Mouse (Mus musculus): ENCODE measurements at regions not wholly inside any gene's neighbourhood (a gene's known extent, or its start where the extent isn't known, plus 50 kb on each side); places are given as distances from the start of the nearest gene placed in this dataset.

- no peak overlapping the region for H3K4me2 ChIP-seq (ENCODE audit: insufficient read depth, low read depth, poor library complexity, severe bottlenecking)
- H3K4me3 ChIP-seq (replicated peaks in 1 of 3; ENCODE audit: low read depth in 2 of 3, low read length in 2 of 3, poor library complexity in 1 of 3), result no peak overlapping the region
- in situ Hi-C loops (cut with MboI; ENCODE audit: low pct_ligation_motif_present, low pct_unique_long_range_greater_than_20kb, low sequenced_read_pairs), result no loop called here
- TF ChIP-seq MAZ (IDR thresholded peaks at IDR 0.05; ENCODE audit: low read depth, low read length) (no peak), MYC (IDR thresholded peaks at IDR 0.05; ENCODE audit: low read depth, low read length) (no peak), MEF2A (IDR thresholded peaks at IDR 0.05; ENCODE audit: borderline replicate concordance, low read depth, low read length) (no peak), E2F4 (IDR thresholded peaks at IDR 0.05; ENCODE audit: insufficient replicate concordance, low read depth, low read length) (no peak), MAX (IDR thresholded peaks at IDR 0.05; ENCODE audit: low read length) (no peak), GABPA (IDR thresholded peaks at IDR 0.05; ENCODE audit: insufficient replicate concordance, low read depth, low read length) (no peak), MAFK (IDR thresholded peaks at IDR 0.05; ENCODE audit: insufficient replicate concordance, low read length) (no peak), SMC3 (IDR thresholded peaks at IDR 0.05; ENCODE audit: low read depth, low read length) (no peak), RAD21 (IDR thresholded peaks at IDR 0.05; ENCODE audit: low read depth, low read length) (no peak), ZMIZ1 (IDR thresholded peaks at IDR 0.05; ENCODE audit: low read depth, low read length) (no peak), ZC3H11A (IDR thresholded peaks at IDR 0.05; ENCODE audit: low read depth, low read length) (no peak), TBP (conservative IDR thresholded peaks at IDR 0.05; ENCODE audit: low read depth, low read length) (no peak), JUND (conservative IDR thresholded peaks at IDR 0.05; ENCODE audit: low read depth, low read length) (no peak), NELFE (IDR thresholded peaks at IDR 0.05; ENCODE audit: low read depth, low read length) (no peak)
- H3K79me2 ChIP-seq (replicated peaks; ENCODE audit: control insufficient read depth, extremely low read depth, insufficient read depth, poor library complexity, severe bottlenecking), result no peaks in the 10 kb centered on the region
- no peak overlapping the region for H3K27ac ChIP-seq (ENCODE audit: insufficient read depth, low read depth)
- H3K9me3 ChIP-seq (replicated peaks; ENCODE audit: low read length), result no peaks in the 10 kb centered on the region
- DNase-seq (ENCODE audit: extremely low read depth), result no peak
- H3K27me3 ChIP-seq (replicated peaks), result no peaks in the 10 kb centered on the region
- H3K36me3 ChIP-seq (replicated peaks in 1 of 2; ENCODE audit: control insufficient read depth in 1 of 2, insufficient read depth in 1 of 2, low read length in 1 of 2), result no peaks in the 10 kb centered on the region
- H3K9ac ChIP-seq (ENCODE audit: insufficient read depth, low read depth), result no peak overlapping the region
- peaks cover 0 to 8% of the 10 kb centered on the region in 2 experiments; a peak in 2 of 4 replicates for H3K4me1 ChIP-seq (ENCODE audit: control insufficient read depth in 1 of 2, insufficient read depth in 2 of 2)
- dilution Hi-C loops (cut with MboI; ENCODE audit: extremely low pct_ligation_motif_present, extremely low pct_unique_long_range_greater_than_20kb, low sequenced_read_pairs), result no loop called here
Measured at GRCm38 (mm10) chr8:41818079-41818478, 401.2 kb upstream of the Frg1 start.

GRCm38 (mm10) chr8:41815272-41815671, 398.4 kb upstream of the Frg1 start:
- Histone ChIP-seq H3K9me3 (replicated peaks; ENCODE audit: low read length) (no peaks in the 10 kb centered on the region), H3K4me1 (ENCODE audit: control insufficient read depth in 1 of 2, insufficient read depth in 2 of 2) (no peaks in the 10 kb centered on the region), H3K27ac (ENCODE audit: insufficient read depth, low read depth) (no peak overlapping the region), H3K4me3 (replicated peaks in 1 of 3; ENCODE audit: low read depth in 2 of 3, low read length in 2 of 3, poor library complexity in 1 of 3) (no peak overlapping the region), H3K27me3 (replicated peaks) (no peaks in the 10 kb centered on the region), H3K79me2 (replicated peaks; ENCODE audit: control insufficient read depth, extremely low read depth, insufficient read depth, poor library complexity, severe bottlenecking) (no peaks in the 10 kb centered on the region), H3K9ac (ENCODE audit: insufficient read depth, low read depth) (no peak overlapping the region), H3K36me3 (replicated peaks in 1 of 2; ENCODE audit: control insufficient read depth in 1 of 2, insufficient read depth in 1 of 2, low read length in 1 of 2) (no peaks in the 10 kb centered on the region), H3K4me2 (ENCODE audit: insufficient read depth, low read depth, poor library complexity, severe bottlenecking) (no peak overlapping the region)
- in situ Hi-C loops (cut with MboI; ENCODE audit: low pct_ligation_motif_present, low pct_unique_long_range_greater_than_20kb, low sequenced_read_pairs) (no loop called here), dilution Hi-C loops (cut with MboI; ENCODE audit: extremely low pct_ligation_motif_present, extremely low pct_unique_long_range_greater_than_20kb, low sequenced_read_pairs) (no loop called here)
- no peak for DNase-seq (ENCODE audit: extremely low read depth)
- TF ChIP-seq GABPA (IDR thresholded peaks at IDR 0.05; ENCODE audit: insufficient replicate concordance, low read depth, low read length) (no peak), ETS1 (conservative IDR thresholded peaks at IDR 0.05; ENCODE audit: low read depth, low read length) (no peak), HCFC1 (IDR thresholded peaks at IDR 0.05; ENCODE audit: low read depth, low read length) (no peak), ELF1 (IDR thresholded peaks at IDR 0.05; ENCODE audit: low read depth, low read length) (no peak), TBP (conservative IDR thresholded peaks at IDR 0.05; ENCODE audit: low read depth, low read length) (no peak), MXI1 (IDR thresholded peaks at IDR 0.05; ENCODE audit: low read depth, low read length) (no peak), RCOR1 (conservative IDR thresholded peaks at IDR 0.05; ENCODE audit: low read depth, low read length) (no peak), CHD1 (IDR thresholded peaks at IDR 0.05; ENCODE audit: low read depth, low read length) (no peak), MEF2A (IDR thresholded peaks at IDR 0.05; ENCODE audit: borderline replicate concordance, low read depth, low read length) (no peak), MAZ (IDR thresholded peaks at IDR 0.05; ENCODE audit: low read depth, low read length) (no peak), BHLHE40 (IDR thresholded peaks at IDR 0.05; ENCODE audit: low read depth, low read length) (no peak)

Measured in CH12.LX (cell line).